Mouse (Mus musculus): Measurements from ENCODE around the gene Trak1. TPM values are rescaled to one million over a fixed set of nuclear protein-coding genes. Genes with fewer than 3 reads are reported as not detected.

The Trak1 gene
- polyA plus RNA-seq, 1 experiment from 2014 or later, result 52.9 TPM

DNA sequence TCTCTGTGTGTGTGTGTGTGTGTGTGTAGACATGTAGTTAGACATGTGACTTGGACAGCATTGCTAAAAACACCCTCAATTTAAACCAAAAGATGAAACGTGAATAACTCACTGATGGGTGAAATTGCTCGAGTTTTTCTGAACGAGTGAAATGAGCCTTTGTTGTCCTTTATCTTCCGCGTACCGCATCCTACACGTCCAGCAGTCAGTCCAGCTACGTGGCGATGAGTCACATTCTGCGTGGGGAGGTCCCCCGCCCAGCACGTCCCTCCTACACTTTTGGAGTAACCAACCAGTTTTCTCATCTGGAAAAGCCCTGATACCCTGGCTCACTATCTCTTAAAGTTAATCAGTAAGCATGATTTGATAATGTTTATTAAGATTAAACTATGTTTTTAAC, 116.9 kb downstream of the Trak1 start:
- ATAC-seq (ENCODE audit: low FRiP score), result no peak

DNA sequence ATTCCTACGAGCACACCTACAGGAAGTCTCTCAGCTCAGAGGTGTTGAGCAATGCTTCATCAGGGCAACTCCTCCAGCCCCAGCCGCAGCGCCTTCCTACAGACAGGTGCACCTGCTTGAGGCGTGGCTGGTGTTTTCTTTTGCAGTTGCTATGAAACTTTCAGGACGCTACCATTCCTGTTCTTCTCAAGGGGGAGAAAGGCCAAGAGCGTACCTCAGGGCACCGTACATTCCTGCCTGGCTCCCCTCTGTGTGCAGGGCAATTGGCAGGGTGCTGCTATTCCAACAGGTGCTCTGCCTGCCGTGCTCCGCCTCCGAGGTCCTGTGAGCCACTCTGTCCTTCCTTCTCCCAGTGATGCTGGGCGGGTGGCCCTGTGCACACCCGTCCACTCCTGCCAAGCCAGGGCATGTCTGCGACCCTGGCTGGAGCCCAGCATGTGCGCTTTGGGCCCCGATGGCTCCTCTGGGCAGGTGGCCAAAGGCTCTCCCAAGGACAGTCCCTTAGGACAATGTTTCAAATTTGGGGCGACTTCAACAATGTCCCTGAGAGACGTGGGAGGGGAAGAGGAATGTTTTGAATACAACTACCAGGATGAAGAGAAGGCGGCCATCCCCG, 118.4 kb downstream of the Trak1 start:
- peaks cover 3% of the 10 kb centered on the region for H3K36me3 ChIP-seq
- no peak overlapping the region for H3K9ac ChIP-seq (replicated peaks)
- H3K9me3 ChIP-seq (replicated peaks), result no peaks in the 10 kb centered on the region
- 79% methylated on average over 19 of the region's 19 CpGs for WGBS
- no peak overlapping the region for H3K4me2 ChIP-seq
- ATAC-seq (ENCODE audit: low FRiP score), result no peak
- no peaks in the 10 kb centered on the region for H3K27me3 ChIP-seq (replicated peaks)
- no peak overlapping the region for H3K4me3 ChIP-seq (replicated peaks)
- no peak overlapping the region for H3K27ac ChIP-seq (replicated peaks)
- H3K4me1 ChIP-seq, result peaks cover 10% of the 10 kb centered on the region

More for the DNA sequence above, 116.9 kb downstream of the Trak1 start:
- H3K4me2 ChIP-seq, result no peak overlapping the region
- no peak overlapping the region for H3K4me3 ChIP-seq (replicated peaks)
- H3K9ac ChIP-seq (replicated peaks), result no peak overlapping the region
- no peaks in the 10 kb centered on the region for H3K9me3 ChIP-seq (replicated peaks)
- WGBS, result 90% methylated on average over 12 of the region's 12 CpGs
- peaks cover 10% of the 10 kb centered on the region for H3K4me1 ChIP-seq
- no peaks in the 10 kb centered on the region for H3K27me3 ChIP-seq (replicated peaks)
- H3K36me3 ChIP-seq, result peaks cover 3% of the 10 kb centered on the region
- H3K27ac ChIP-seq (replicated peaks), result no peak overlapping the region

DNA sequence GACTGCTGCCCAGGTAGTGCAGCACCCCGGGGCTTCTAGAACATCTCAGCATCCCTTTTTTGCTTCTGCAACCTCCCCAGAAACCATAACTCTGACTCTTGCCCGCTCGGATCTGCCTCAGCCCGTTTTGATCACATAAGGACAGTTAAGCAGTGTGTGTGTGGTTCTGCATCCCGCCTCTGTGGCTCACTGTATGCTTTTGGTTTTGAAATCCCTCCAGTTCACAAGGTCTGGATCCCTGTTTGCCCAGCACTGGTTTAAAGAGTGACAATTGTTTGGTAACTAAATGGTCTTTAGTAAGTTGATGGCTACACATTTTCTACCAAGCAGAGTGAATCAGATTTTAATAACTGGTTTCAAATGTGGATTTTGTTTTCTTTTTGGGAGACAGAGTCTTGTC, 119.2 kb downstream of the Trak1 start:
- Histone ChIP-seq H3K4me2 (no peak overlapping the region), H3K4me3 (replicated peaks) (no peak overlapping the region), H3K27ac (replicated peaks) (no peak overlapping the region), H3K9me3 (replicated peaks) (no peaks in the 10 kb centered on the region), H3K9ac (replicated peaks) (no peak overlapping the region), H3K36me3 (peaks cover 3% of the 10 kb centered on the region), H3K27me3 (replicated peaks) (no peaks in the 10 kb centered on the region), H3K4me1 (peaks cover 12% of the 10 kb centered on the region)
- 96% methylated on average over 5 of the region's 5 CpGs for WGBS
- ATAC-seq (ENCODE audit: low FRiP score), result no peak

DNA sequence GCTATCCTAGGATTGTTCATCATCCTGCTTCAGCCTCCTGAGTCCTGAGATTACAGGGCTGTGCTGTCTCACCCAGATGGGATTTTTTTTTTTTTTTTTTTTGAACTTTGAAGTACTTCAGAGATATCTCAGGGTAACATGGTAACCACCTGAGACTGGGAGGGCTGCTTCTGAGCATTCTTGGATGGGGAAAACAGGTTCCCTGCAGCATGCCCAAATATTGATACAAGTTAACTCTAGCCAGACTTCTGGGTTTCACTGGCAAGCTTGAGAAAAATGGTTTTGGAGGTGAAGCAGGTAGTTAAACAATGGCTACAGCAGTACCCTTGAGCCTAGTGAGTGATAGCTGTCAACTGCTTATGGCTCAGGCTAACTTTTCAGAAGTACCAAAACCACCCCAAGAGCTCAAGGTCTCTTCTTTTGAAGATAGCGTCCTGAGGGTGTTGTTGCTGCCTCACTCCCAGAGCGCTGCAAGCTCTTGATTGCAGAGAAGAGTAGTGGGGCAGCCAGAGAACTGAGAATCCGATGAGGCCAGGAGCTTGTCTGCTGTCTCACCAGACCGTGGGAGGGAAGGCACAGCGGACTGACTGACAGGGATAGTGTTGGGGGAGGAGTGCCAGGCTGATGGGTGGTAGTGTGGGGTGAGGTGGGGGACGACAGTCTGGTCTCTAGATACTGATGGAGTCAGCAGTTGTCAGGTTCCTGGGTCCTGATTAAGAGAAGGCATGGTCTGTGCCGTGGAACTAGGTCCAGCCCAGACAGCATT, 119.8 kb downstream of the Trak1 start:
- Histone ChIP-seq H3K9me3 (replicated peaks) (no peaks in the 10 kb centered on the region), H3K4me1 (peaks cover 18% of the 10 kb centered on the region), H3K27ac (replicated peaks) (no peak overlapping the region), H3K36me3 (peaks cover 3% of the 10 kb centered on the region), H3K27me3 (replicated peaks) (no peaks in the 10 kb centered on the region), H3K4me2 (no peak overlapping the region), H3K9ac (replicated peaks) (no peak overlapping the region), H3K4me3 (replicated peaks) (no peak overlapping the region)
- 86% methylated on average over 7 of the region's 7 CpGs for WGBS
- ATAC-seq (ENCODE audit: low FRiP score), result no peak

DNA sequence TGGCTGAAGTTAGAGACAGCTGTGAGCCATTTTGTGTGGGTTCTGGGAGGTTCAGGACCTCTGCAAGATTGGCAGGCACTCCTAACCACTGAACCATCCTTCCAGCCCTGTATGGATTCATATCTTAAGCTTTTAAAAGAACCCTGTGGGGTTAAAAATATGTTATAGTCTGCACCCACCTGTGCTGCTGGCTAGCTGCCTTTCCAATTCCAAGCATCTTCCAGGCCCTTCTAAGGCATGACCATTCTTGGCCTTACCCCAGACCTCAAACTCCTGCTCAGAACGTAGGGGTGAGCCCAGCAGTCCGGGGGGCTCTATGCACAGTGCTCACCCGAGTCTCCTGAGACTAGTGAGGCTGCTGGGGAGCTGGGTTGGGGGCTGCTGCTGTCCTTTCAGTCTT, 121.7 kb downstream of the Trak1 start:
- no peaks in the 10 kb centered on the region for H3K27me3 ChIP-seq (replicated peaks)
- ATAC-seq (ENCODE audit: low FRiP score), result no peak
- WGBS, result 86% methylated on average over 3 of the region's 3 CpGs

DNA sequence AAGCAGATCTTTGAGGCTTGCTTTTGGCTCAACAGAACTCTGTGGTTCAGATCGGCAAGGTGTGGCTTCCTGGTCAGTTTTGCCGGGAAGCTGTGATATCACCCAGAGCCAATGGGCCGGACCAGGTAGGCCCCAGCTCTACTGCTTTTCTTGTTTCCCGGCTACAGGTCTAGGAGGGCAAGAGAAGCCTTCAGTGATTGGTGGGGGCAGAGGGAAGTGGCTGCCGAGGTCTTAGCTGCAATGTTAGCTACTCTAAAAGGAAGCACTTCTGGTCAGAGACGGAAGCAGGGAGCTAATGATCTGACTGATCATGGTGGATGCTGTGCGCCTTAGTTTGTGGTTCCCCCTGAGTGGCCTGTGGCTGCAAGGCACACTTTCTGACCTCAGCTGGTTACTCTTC, 122.3 kb downstream of the Trak1 start:
- H3K27ac ChIP-seq (replicated peaks), result no peak overlapping the region
- H3K4me3 ChIP-seq (replicated peaks), result no peak overlapping the region
- peaks cover 34% of the 10 kb centered on the region for H3K4me1 ChIP-seq
- no peaks in the 10 kb centered on the region for H3K9me3 ChIP-seq (replicated peaks)
- 83% methylated on average over 7 of the region's 7 CpGs for WGBS
- no peak overlapping the region for H3K9ac ChIP-seq (replicated peaks)
- no peaks in the 10 kb centered on the region for H3K36me3 ChIP-seq
- H3K27me3 ChIP-seq (replicated peaks), result no peaks in the 10 kb centered on the region
- no peak overlapping the region for H3K4me2 ChIP-seq
- no peak for ATAC-seq (ENCODE audit: low FRiP score)

More for the DNA sequence above, 121.7 kb downstream of the Trak1 start:
- Histone ChIP-seq H3K4me3 (replicated peaks) (no peak overlapping the region), H3K36me3 (no peaks in the 10 kb centered on the region), H3K9ac (replicated peaks) (no peak overlapping the region), H3K27ac (replicated peaks) (no peak overlapping the region), H3K4me2 (no peak overlapping the region), H3K4me1 (peaks cover 32% of the 10 kb centered on the region), H3K9me3 (replicated peaks) (no peaks in the 10 kb centered on the region)

DNA sequence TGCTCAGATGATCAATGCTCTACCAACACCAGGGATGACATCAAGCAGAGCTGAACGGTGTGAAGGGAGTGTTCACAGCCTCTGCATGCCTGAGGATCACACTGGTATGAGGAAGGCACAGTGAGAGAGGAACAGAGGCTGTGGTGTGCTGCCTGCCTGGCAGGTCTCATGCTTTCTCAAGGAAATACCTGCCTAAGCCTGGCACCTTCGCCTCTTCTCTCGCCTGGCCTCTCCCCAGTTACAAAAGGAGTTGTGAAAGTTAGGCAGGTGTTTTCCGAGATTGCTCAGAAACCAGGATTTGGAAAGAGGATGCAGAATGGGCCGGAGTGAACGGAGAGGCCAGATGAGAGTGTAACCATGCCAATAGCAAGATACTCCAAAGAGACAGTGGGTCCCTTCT, 123.5 kb downstream of the Trak1 start:
- H3K9me3 ChIP-seq (replicated peaks), result no peaks in the 10 kb centered on the region
- H3K36me3 ChIP-seq, result no peaks in the 10 kb centered on the region
- 91% methylated on average over 6 of the region's 6 CpGs for WGBS
- H3K4me1 ChIP-seq, result peaks cover 34% of the 10 kb centered on the region
- ATAC-seq (ENCODE audit: low FRiP score), result no peak
- no peak overlapping the region for H3K9ac ChIP-seq (replicated peaks)
- H3K27ac ChIP-seq (replicated peaks), result no peak overlapping the region
- H3K4me3 ChIP-seq (replicated peaks), result no peak overlapping the region
- no peaks in the 10 kb centered on the region for H3K27me3 ChIP-seq (replicated peaks)
- H3K4me2 ChIP-seq, result no peak overlapping the region

DNA sequence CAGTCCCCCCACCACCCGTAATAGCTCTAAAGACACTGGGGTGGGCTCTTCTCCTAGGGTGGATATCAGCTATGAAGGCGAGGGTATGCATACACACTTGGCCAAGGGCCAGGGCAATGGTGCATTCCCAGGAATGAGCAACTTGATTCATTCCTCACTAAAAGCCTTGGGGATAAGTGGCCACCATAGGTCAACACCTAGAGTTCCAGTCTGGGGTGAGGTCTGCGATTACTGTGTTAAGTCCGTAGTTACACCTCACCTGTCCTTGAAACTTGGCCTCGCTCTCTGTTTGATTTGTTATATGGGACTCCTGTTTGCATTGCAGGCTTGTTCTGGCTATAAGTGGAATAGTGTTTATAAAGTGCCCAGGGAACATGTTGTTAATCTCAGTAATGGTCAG, 125.1 kb downstream of the Trak1 start:
- H3K4me1 ChIP-seq, result peaks cover 34% of the 10 kb centered on the region

DNA sequence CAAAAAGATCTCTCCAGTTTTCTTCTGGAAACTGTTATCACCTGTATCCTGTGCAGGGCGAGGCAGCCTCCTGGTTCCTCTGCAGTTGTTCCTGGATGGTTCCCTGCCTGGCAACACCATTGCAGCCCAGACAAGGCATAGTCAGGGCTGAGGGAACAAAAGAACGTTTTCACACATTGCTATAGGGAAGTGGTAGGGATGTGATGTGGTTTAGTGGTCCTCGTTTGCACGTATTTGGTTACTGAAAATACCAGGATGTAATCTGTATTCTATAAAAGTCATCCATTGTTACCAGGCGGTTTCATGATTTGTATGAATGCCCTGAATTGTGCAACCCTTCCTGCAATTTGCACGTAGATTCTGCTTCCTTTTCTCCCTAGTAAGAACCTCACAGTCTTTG, 126.3 kb downstream of the Trak1 start:
- no peaks in the 10 kb centered on the region for H3K9me3 ChIP-seq (replicated peaks)
- no peak overlapping the region for H3K27ac ChIP-seq (replicated peaks)
- no peaks in the 10 kb centered on the region for H3K27me3 ChIP-seq (replicated peaks)
- WGBS, result 85% methylated on average over 6 of the region's 6 CpGs
- H3K4me1 ChIP-seq, result peaks cover 37% of the 10 kb centered on the region
- ATAC-seq (ENCODE audit: low FRiP score), result no peak
- H3K4me2 ChIP-seq, result no peak overlapping the region
- no peak overlapping the region for H3K9ac ChIP-seq (replicated peaks)
- no peaks in the 10 kb centered on the region for H3K36me3 ChIP-seq
- no peak overlapping the region for H3K4me3 ChIP-seq (replicated peaks)

More for the DNA sequence above, 125.1 kb downstream of the Trak1 start:
- H3K4me3 ChIP-seq (replicated peaks), result no peak overlapping the region
- no peaks in the 10 kb centered on the region for H3K27me3 ChIP-seq (replicated peaks)
- ATAC-seq (ENCODE audit: low FRiP score), result no peak
- H3K27ac ChIP-seq (replicated peaks), result no peak overlapping the region
- H3K36me3 ChIP-seq, result no peaks in the 10 kb centered on the region
- no peaks in the 10 kb centered on the region for H3K9me3 ChIP-seq (replicated peaks)
- H3K4me2 ChIP-seq, result no peak overlapping the region
- no peak overlapping the region for H3K9ac ChIP-seq (replicated peaks)
- 79% methylated on average over 5 of the region's 5 CpGs for WGBS

DNA sequence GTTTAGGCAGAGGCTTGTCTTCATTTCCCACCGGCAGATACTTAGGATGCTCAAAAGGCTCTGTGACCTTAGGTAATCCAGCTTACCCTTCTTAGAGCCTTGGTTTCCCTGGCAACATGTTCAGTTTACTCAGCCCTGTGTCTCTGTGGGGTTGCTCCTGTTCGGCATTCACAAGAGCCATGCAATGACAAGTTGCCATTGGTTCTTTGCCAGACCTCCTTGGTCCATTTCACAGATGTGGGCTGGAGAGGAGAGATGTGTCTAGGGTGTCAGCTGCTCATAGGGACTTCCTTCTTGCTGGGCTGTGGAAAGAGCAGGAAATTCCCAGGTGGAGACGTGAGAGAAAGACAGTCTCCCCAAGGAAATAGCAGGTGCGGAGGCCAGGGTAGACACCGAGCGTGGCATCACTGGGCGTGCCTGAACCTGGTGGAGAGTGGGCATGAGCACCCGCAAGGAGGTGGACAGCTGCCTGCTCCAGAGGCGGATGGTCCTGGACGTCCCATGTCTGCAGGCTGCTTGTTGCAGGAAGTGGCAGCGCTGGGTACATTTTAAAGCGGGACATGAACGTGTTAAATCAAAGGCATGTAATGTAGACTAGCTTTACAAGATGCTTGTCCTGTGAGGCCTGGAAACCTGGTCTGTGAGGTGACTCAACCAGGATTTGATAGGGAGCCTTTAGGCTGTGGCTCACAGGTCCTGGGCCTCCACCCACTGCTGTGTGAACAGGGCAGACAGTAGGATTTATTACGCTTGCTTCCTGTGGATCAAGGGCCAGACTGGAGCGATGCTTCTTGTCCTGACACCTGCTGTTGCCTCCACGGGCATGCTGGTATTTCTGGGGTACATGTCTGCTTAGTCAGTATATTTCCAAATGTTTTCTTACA, 127.2 kb downstream of the Trak1 start:
- no peak overlapping the region for H3K9ac ChIP-seq (replicated peaks)
- no peaks in the 10 kb centered on the region for H3K9me3 ChIP-seq (replicated peaks)
- peaks cover 39% of the 10 kb centered on the region for H3K4me1 ChIP-seq
- no peaks in the 10 kb centered on the region for H3K36me3 ChIP-seq
- H3K4me2 ChIP-seq, result no peak overlapping the region
- H3K27me3 ChIP-seq (replicated peaks), result no peaks in the 10 kb centered on the region
- no peak overlapping the region for H3K4me3 ChIP-seq (replicated peaks)
- ATAC-seq (ENCODE audit: low FRiP score), result no peak
- WGBS, result 68% methylated on average over 16 of the region's 16 CpGs
- H3K27ac ChIP-seq (replicated peaks), result peak overlapping the region; percentile 4; the same call in 1 of the 2 replicates

DNA sequence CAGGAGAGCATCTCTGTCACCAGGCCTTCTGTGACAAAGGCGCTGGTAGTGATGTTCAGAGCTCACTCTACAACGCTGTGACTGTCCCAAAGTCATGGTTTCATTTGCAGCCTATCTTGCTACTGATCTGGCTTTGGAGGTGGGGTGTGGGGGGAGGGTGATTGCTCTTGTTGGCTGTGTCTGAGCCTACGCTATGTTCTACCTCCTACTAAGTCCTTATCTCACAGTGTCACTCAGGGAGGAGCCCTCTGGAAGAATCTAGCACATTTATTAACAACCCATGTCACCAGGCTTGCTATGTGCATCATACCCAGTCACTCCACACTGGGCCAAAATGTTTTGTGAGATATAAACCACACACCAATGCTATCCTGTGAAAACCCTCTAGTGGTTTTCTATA, 129.1 kb downstream of the Trak1 start:
- no peak overlapping the region for H3K27ac ChIP-seq (replicated peaks)
- 84% methylated on average over 3 of the region's 3 CpGs for WGBS
- no peaks in the 10 kb centered on the region for H3K36me3 ChIP-seq
- H3K4me2 ChIP-seq, result no peak overlapping the region
- H3K9ac ChIP-seq (replicated peaks), result no peak overlapping the region
- H3K27me3 ChIP-seq (replicated peaks), result no peaks in the 10 kb centered on the region
- H3K4me3 ChIP-seq (replicated peaks), result no peak overlapping the region
- no peaks in the 10 kb centered on the region for H3K9me3 ChIP-seq (replicated peaks)
- peaks cover 50% of the 10 kb centered on the region for H3K4me1 ChIP-seq
- ATAC-seq (ENCODE audit: low FRiP score), result no peak
